Mouse (Mus musculus) ES-Bruce4 (cell line): ENCODE data around the gene Ptprg. TPM values are rescaled to one million over a fixed set of nuclear protein-coding genes. Genes with fewer than 3 reads are reported as not detected.

ENCODE experiments used
- H3K27ac ChIP-seq: 2 replicates; pipeline ENCODE4 v1.5.1; 2012; ENCODE audit warnings: low read length, inconsistent platforms; ENCODE audit not compliant: insufficient read depth
- H3K27me3 ChIP-seq: 2 replicates; pipeline ENCODE4 v1.6.1; 2012; ENCODE audit warnings: mild to moderate bottlenecking, low read length, inconsistent platforms; ENCODE audit not compliant: control insufficient read depth, poor library complexity, insufficient read depth, severe bottlenecking
- H3K36me3 ChIP-seq: 2 replicates; pipeline ENCODE4 v1.6.1; 2012; ENCODE audit warnings: inconsistent platforms, mild to moderate bottlenecking, low read length, moderate library complexity; ENCODE audit not compliant: control insufficient read depth, poor library complexity, insufficient read depth, severe bottlenecking
- H3K4me1 ChIP-seq: one replicate; pipeline ENCODE4 v1.8.1; 2011; ENCODE audit warnings: low read length; ENCODE audit not compliant: control insufficient read depth, insufficient read depth
- H3K4me3 ChIP-seq: 2 replicates; pipeline ENCODE4 v1.5.1; 2011; ENCODE audit warnings: low read depth, mild to moderate bottlenecking, low read length
- H3K9ac ChIP-seq: 2 replicates; pipeline ENCODE4 v1.6.1; 2012; ENCODE audit warnings: low read depth, mild to moderate bottlenecking, inconsistent platforms; ENCODE audit not compliant: poor library complexity, severe bottlenecking
- H3K9me3 ChIP-seq: replicated peaks from 2 replicates; pipeline ENCODE4 v1.6.1; 2012; ENCODE audit warnings: mild to moderate bottlenecking, low read length, inconsistent platforms; ENCODE audit not compliant: control insufficient read depth, poor library complexity, insufficient read depth, severe bottlenecking
- CTCF ChIP-seq: IDR thresholded peaks from one replicate; pipeline ENCODE4 v1.8.1; 2011; ENCODE audit warnings: low read depth, low read length
- EP300 ChIP-seq: IDR thresholded peaks from 2 replicates; pipeline ENCODE4 v1.6.1; 2011; ENCODE audit warnings: low read depth, low read length; ENCODE audit not compliant: insufficient read depth
- POLR2A ChIP-seq: IDR thresholded peaks from one replicate; pipeline ENCODE4 v1.8.1; 2011; ENCODE audit warnings: low read length; ENCODE audit not compliant: insufficient read depth
- polyA plus RNA-seq: library from polyadenylated mRNA; stranded (reverse); fragments of >200 nt; gene quantifications from 2 replicates; pipeline ENCODE4 v1.2.4, GENCODE M21; 2011; ENCODE audit warnings: low read depth; ENCODE audit not compliant: missing spikeins, insufficient read depth, insufficient read length

Ptprg gene
- polyA plus RNA-seq, 1 experiment: 27.4 TPM

GRCm38 (mm10) chr14:12189717-12190600 is 636.6 kb downstream of the Ptprg start:
- Histone ChIP-seq H3K36me3 (no peaks in the 10 kb centered on the region), H3K27me3 (no peaks in the 10 kb centered on the region), H3K4me3 (no peak overlapping the region), H3K4me1 (no peaks in the 10 kb centered on the region), H3K9ac (no peak overlapping the region), H3K9me3 (no peaks in the 10 kb centered on the region), H3K27ac (no peak overlapping the region)
- TF ChIP-seq POLR2A: no peak
- no peak for TF ChIP-seq EP300
- TF ChIP-seq CTCF: no peak

- TF ChIP-seq CTCF: no peak
- TF ChIP-seq EP300: no peak
- no peak for TF ChIP-seq POLR2A
- no peak overlapping the region for H3K4me3 ChIP-seq
These were observed 637.7 kb downstream of the Ptprg start for GRCm38 (mm10) chr14:12191076-12191475.

GRCm38 (mm10) chr14:12198735-12199134 is 645.4 kb downstream of the Ptprg start:
- Histone ChIP-seq H3K36me3 (no peaks in the 10 kb centered on the region), H3K4me1 (no peaks in the 10 kb centered on the region), H3K9me3 (no peaks in the 10 kb centered on the region), H3K4me3 (no peak overlapping the region), H3K9ac (no peak overlapping the region), H3K27ac (no peak overlapping the region), H3K27me3 (no peaks in the 10 kb centered on the region)
- TF ChIP-seq POLR2A: no peak
- TF ChIP-seq CTCF: no peak
- no peak for TF ChIP-seq EP300

More at GRCm38 (mm10) chr14:12191076-12191475, 637.7 kb downstream of the Ptprg start:
- no peak overlapping the region for H3K27ac ChIP-seq
- H3K4me1 ChIP-seq: no peaks in the 10 kb centered on the region
- H3K36me3 ChIP-seq: no peaks in the 10 kb centered on the region
- no peaks in the 10 kb centered on the region for H3K27me3 ChIP-seq
- H3K9ac ChIP-seq: no peak overlapping the region
- H3K9me3 ChIP-seq: no peaks in the 10 kb centered on the region

- no peak overlapping the region for H3K4me3 ChIP-seq
- TF ChIP-seq CTCF (no peak), EP300 (no peak), POLR2A (no peak)
- no peaks in the 10 kb centered on the region for H3K4me1 ChIP-seq
- no peaks in the 10 kb centered on the region for H3K36me3 ChIP-seq
- no peaks in the 10 kb centered on the region for H3K9me3 ChIP-seq
- H3K9ac ChIP-seq: no peak overlapping the region
- H3K27ac ChIP-seq: no peak overlapping the region
- H3K27me3 ChIP-seq: no peaks in the 10 kb centered on the region
These were observed 646.9 kb downstream of the Ptprg start for GRCm38 (mm10) chr14:12199956-12200950.

GRCm38 (mm10) chr14:12202214-12202613 is 648.9 kb downstream of the Ptprg start:
- Histone ChIP-seq H3K4me3 (no peak overlapping the region), H3K27me3 (no peaks in the 10 kb centered on the region), H3K9me3 (no peaks in the 10 kb centered on the region), H3K36me3 (no peaks in the 10 kb centered on the region), H3K4me1 (no peaks in the 10 kb centered on the region), H3K27ac (no peak overlapping the region), H3K9ac (no peak overlapping the region)
- no peak for TF ChIP-seq EP300
- no peak for TF ChIP-seq CTCF
- no peak for TF ChIP-seq POLR2A
